Mouse (Mus musculus) embryonic facial prominence, embryonic 11.5 days (tissue): ENCODE data around the gene Aicda. TPM values are rescaled to one million over a fixed set of nuclear protein-coding genes. Genes with fewer than 3 reads are reported as not detected.
A peak's percentile ranks its signal among the peaks of the same experiment; 100 is the strongest.

Experiments
- ATAC-seq: fragments of 200-750 bp; cut with Nextera tagmentation; replicated peaks from 2 replicates; pipeline ENCODE4 v1.8.0; 2017; ENCODE audit warnings: low read depth; ENCODE audit not compliant: insufficient number of reproducible peaks, low FRiP score, low TSS enrichment
- DNase-seq: peaks from one replicate; pipeline ENCODE4 v3.0.0-alpha.2; 2015; ENCODE audit warnings: low spot score
- H3K27ac ChIP-seq: fragments of 300-500 bp; sonication (generic); replicated peaks from 2 replicates; pipeline ENCODE4 v1.5.1; 2014; ENCODE audit warnings: mild to moderate bottlenecking, low read depth, low read length, control low read depth
- H3K27me3 ChIP-seq: fragments of 300-500 bp; sonication (generic); 2 replicates; pipeline ENCODE4 v1.6.1; 2014; ENCODE audit warnings: mild to moderate bottlenecking, low read length, moderate library complexity, mixed read lengths; ENCODE audit not compliant: control insufficient read depth, insufficient read depth
- H3K36me3 ChIP-seq: fragments of 300-500 bp; sonication (generic); replicated peaks from 2 replicates; pipeline ENCODE4 v1.6.1; 2014; ENCODE audit warnings: low read depth, mild to moderate bottlenecking, low read length, moderate library complexity, mixed read lengths; ENCODE audit not compliant: control insufficient read depth, insufficient read depth
- H3K4me1 ChIP-seq: fragments of 300-500 bp; sonication (generic); 2 replicates; pipeline ENCODE4 v1.6.1; 2014; ENCODE audit warnings: low read length, mixed read lengths; ENCODE audit not compliant: control insufficient read depth, insufficient read depth
- H3K4me2 ChIP-seq: fragments of 300-500 bp; sonication (generic); 2 replicates; pipeline ENCODE4 v1.6.1; 2014; ENCODE audit warnings: low read depth, mild to moderate bottlenecking, control low read depth, low read length, moderate library complexity
- H3K4me3 ChIP-seq: fragments of 300-500 bp; sonication (generic); 2 replicates; pipeline ENCODE4 v1.5.1; 2014; ENCODE audit warnings: low read depth, low read length, control low read depth
- H3K9ac ChIP-seq: fragments of 300-500 bp; sonication (generic); replicated peaks from 2 replicates; pipeline ENCODE4 v1.6.1; 2014; ENCODE audit warnings: mild to moderate bottlenecking, control low read depth, low read length
- H3K9me3 ChIP-seq: fragments of 300-500 bp; sonication (generic); replicated peaks from 2 replicates; pipeline ENCODE4 v1.6.1; 2016; ENCODE audit warnings: mild to moderate bottlenecking, low read length, inconsistent platforms, mixed read lengths; ENCODE audit not compliant: control insufficient read depth
- WGBS: fragments of 180-500 bp; shearing (Covaris S2); extraction: QIAGEN DNeasy Blood & Tissue Kit; methylation state at CpG from one replicate; pipeline ENCODE4 v1.1.7; 2014; 5-methylcytosine and 5-hydroxymethylcytosine counted together
- polyA plus RNA-seq: library from polyadenylated mRNA; unstranded; fragments of >200 nt; fragmentation: Nextera tagmentation; extraction: Ambion mirVana; gene quantifications from 2 replicates; pipeline ENCODE4 v1.2.1, GENCODE M21; 2014

Gene Aicda
- polyA plus RNA-seq, 1 experiment from 2014 or later, result not detected

DNA sequence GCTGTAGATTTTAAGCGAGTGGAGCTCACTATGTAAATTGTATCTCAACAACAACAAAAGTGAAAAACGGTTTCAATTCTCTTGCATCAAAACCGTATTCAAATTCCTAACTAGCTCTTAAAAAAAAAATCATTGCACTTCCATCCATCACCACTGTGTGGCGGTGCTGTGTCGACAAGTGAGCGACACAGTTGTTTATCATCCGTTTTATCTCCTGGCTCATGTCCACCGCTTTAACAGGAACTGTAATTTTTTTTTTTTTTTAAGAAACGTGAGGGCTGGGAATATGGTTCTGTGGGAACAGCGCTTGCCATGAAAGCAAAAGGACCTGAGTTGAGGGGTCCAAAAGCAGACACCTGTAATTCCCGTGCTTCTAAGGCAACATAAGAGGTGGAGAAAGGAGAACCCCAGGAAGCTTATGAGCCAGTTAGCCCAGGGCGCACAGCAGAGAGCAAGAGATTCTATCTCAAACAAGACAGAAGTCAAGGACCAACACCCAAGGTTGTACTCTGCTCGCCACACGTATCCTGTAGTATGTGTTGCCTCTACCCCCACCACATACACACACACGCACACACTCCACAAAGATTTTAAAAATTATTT, 3.5 kb downstream of the Aicda start:
- H3K36me3 ChIP-seq, result no peaks in the 10 kb centered on the region
- no peak overlapping the region for H3K4me3 ChIP-seq
- no peak overlapping the region for H3K27ac ChIP-seq
- H3K4me1 ChIP-seq, result no peaks in the 10 kb centered on the region
- no peak overlapping the region for H3K9ac ChIP-seq
- H3K9me3 ChIP-seq, result no peaks in the 10 kb centered on the region
- WGBS, result 25% methylated on average over 15 of the region's 15 CpGs
- no peak for ATAC-seq
- H3K4me2 ChIP-seq, result no peak overlapping the region
- DNase-seq, result peak; percentile 82
- no peaks in the 10 kb centered on the region for H3K27me3 ChIP-seq

DNA sequence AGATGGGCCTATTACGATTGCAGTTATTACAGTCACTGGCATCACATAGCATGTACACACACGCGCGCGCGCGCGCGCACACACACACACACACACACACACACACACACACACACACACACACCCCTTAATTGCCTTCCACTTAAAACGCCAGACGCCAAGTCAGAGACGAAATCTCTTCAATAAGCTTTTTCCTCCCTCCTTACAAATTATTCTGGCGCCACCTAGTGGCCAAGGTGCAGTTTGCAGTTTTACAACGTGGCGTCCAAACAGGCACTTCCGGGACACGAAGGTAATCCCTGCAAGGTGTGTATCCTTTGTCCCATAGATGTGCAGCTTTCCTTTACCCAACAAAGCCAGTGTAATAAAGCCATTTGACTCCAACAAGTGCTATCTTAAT, 6.8 kb downstream of the Aicda start:
- Histone ChIP-seq H3K27me3 (no peaks in the 10 kb centered on the region), H3K4me3 (no peak overlapping the region)
- WGBS, result 16% methylated on average over 17 of the region's 17 CpGs

GRCm38 (mm10) chr6:122561005-122561404, 7.4 kb downstream of the Aicda start:
- DNase-seq (no peak), ATAC-seq (0 out of 2 replicates have a peak, but pooled peaks have one; percentile 25)
- 86% methylated on average over 20 of the region's 20 CpGs for WGBS
- Histone ChIP-seq H3K4me2 (no peak overlapping the region), H3K27ac (no peak overlapping the region), H3K9ac (no peak overlapping the region), H3K4me1 (no peaks in the 10 kb centered on the region), H3K36me3 (no peaks in the 10 kb centered on the region), H3K27me3 (no peaks in the 10 kb centered on the region), H3K9me3 (no peaks in the 10 kb centered on the region), H3K4me3 (no peak overlapping the region)

More for the DNA sequence above, 6.8 kb downstream of the Aicda start:
- no peaks in the 10 kb centered on the region for H3K4me1 ChIP-seq
- H3K36me3 ChIP-seq, result no peaks in the 10 kb centered on the region
- no peak overlapping the region for H3K27ac ChIP-seq
- DNase-seq, result peak; percentile 90
- no peak overlapping the region for H3K9ac ChIP-seq
- ATAC-seq, result no peak
- no peak overlapping the region for H3K4me2 ChIP-seq
- H3K9me3 ChIP-seq, result no peaks in the 10 kb centered on the region

- 4% methylated on average over 6 of the region's 6 CpGs for WGBS
- ATAC-seq (no peak), DNase-seq (peak; percentile 84)
- no peak overlapping the region for H3K9ac ChIP-seq
- no peak overlapping the region for H3K4me2 ChIP-seq
- no peaks in the 10 kb centered on the region for H3K4me1 ChIP-seq
- no peaks in the 10 kb centered on the region for H3K9me3 ChIP-seq
- H3K36me3 ChIP-seq, result no peaks in the 10 kb centered on the region
- H3K4me3 ChIP-seq, result no peak overlapping the region
- H3K27ac ChIP-seq, result no peak overlapping the region
- H3K27me3 ChIP-seq, result no peaks in the 10 kb centered on the region
Observed at GRCm38 (mm10) chr6:122562463-122562862, 8.9 kb downstream of the Aicda start.

GRCm38 (mm10) chr6:122565070-122565784, 11.6 kb downstream of the Aicda start:
- Histone ChIP-seq H3K27ac (no peak overlapping the region), H3K4me1 (no peaks in the 10 kb centered on the region), H3K9ac (no peak overlapping the region), H3K9me3 (no peaks in the 10 kb centered on the region), H3K4me2 (no peak overlapping the region), H3K4me3 (no peak overlapping the region), H3K36me3 (no peaks in the 10 kb centered on the region), H3K27me3 (no peaks in the 10 kb centered on the region)
- ATAC-seq, result no peak
- no peak for DNase-seq
- WGBS, result 86% methylated on average over 9 of the region's 9 CpGs

DNA sequence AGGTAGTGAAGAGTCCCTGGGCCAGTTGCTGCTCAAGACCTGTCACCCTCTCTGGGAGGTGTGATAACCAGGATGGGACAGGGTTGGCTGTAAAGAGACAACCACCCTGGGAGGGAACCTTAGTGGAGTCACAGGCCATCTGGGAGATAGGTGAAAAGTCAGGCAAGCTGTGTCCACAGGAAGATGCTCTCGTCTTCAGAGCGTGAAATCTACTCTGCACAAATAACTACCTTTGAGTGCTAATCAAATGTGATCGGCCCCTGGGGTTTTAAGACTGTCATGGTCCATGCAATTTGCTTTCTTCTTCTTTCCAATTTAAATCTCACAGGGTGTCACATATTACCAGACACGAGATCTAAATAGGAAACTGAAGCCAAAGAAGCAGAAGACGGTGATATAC, 15.5 kb downstream of the Aicda start:
- ATAC-seq, result no peak
- Histone ChIP-seq H3K4me3 (no peak overlapping the region), H3K27ac (no peak overlapping the region), H3K4me2 (no peak overlapping the region), H3K4me1 (no peaks in the 10 kb centered on the region), H3K27me3 (no peaks in the 10 kb centered on the region), H3K36me3 (no peaks in the 10 kb centered on the region), H3K9ac (no peak overlapping the region), H3K9me3 (no peaks in the 10 kb centered on the region)
- 61% methylated on average over 5 of the region's 5 CpGs for WGBS
- DNase-seq, result no peak

DNA sequence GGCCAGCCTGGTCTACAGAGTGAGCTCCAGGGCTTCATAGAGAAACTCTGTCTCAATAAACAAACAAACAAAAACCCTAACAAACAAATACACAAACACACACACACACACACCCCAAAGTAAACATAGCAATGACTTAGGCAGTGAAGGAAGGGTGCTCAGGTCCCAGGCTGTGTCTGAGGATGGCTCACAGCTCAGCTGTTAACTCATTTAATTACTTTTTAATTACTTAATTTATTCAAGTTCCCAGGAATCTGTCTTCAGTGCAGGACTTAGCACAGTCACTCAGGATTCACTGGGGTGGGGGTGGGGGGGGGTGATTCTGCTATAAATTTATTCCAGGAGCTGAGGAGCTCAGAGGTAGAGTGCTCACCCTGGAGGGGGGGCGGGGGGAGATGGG, 16.2 kb downstream of the Aicda start:
- 67% methylated on average over 1 of the region's 1 CpGs for WGBS
- H3K36me3 ChIP-seq, result no peaks in the 10 kb centered on the region
- H3K4me1 ChIP-seq, result no peaks in the 10 kb centered on the region
- H3K9ac ChIP-seq, result no peak overlapping the region
- ATAC-seq (no peak), DNase-seq (no peak)
- no peak overlapping the region for H3K27ac ChIP-seq
- no peak overlapping the region for H3K4me3 ChIP-seq
- H3K27me3 ChIP-seq, result no peaks in the 10 kb centered on the region
- no peaks in the 10 kb centered on the region for H3K9me3 ChIP-seq
- H3K4me2 ChIP-seq, result no peak overlapping the region
